Mouse (Mus musculus): ENCODE measurements at regions not wholly inside any gene's neighbourhood (a gene's known extent, or its start where the extent isn't known, plus 50 kb on each side); places are given as distances from the start of the nearest gene placed in this dataset.

- TF ChIP-seq CTCF (IDR thresholded peaks at IDR 0.05; ENCODE audit: borderline replicate concordance, insufficient read depth, low read length) (no peak), POLR2A (IDR thresholded peaks at IDR 0.05; ENCODE audit: low read depth, low read length) (no peak)
Observed at GRCm38 (mm10) chr16:93238326-93238725, 365.5 kb downstream of the Setd4 start.

Measured in embryonic fibroblast, embryonic 13.5 days (primary cell).